Mouse (Mus musculus): ENCODE data around the gene Camsap3.

DNA sequence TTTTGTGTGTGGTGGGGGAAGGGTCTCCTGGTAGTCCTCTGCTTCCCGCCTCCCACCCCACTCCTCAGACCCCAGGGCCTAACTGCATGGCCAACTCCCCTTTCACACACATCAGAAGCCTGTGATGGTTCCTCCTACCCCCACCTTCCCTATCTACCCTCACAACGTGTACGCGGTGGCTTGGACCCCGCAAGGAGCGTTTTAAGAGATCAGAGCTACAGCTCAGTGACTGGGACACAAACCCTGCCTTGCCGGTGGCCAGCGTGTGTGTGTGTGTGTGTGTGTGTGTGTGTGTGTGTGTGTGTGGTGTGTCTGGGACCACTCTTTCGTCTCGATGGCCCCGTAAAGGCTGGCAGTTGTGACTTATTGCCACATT is 1.2 kb downstream of the Camsap3 start:
- TF ChIP-seq MYC (IDR thresholded peaks at IDR 0.05; ENCODE audit: low read depth, low read length) (no peak), RCOR1 (IDR thresholded peaks at IDR 0.05; ENCODE audit: low read depth, low read length) (no peak), MAFK (IDR thresholded peaks at IDR 0.05; ENCODE audit: borderline replicate concordance, low read depth, low read length) (no peak), EP300 (IDR thresholded peaks at IDR 0.05; ENCODE audit: low read depth in 1 of 2, low read length in 2 of 2) (no peak), ZC3H11A (IDR thresholded peaks at IDR 0.05; ENCODE audit: low read depth, low read length) (no peak), ELF1 (IDR thresholded peaks at IDR 0.05; ENCODE audit: low read depth, low read length) (no peak), TCF12 (IDR thresholded peaks at IDR 0.05; ENCODE audit: low read depth, low read length) (no peak), POLR2A (IDR thresholded peaks at IDR 0.05; ENCODE audit: control insufficient read depth in 1 of 2, insufficient read depth in 1 of 2, low read depth in 1 of 2, low read length in 2 of 2, poor library complexity in 1 of 2) (no peak), GABPA (IDR thresholded peaks at IDR 0.05; ENCODE audit: low read depth, low read length) (no peak), MAX (IDR thresholded peaks at IDR 0.05; ENCODE audit: low read length) (no peak)
